Mouse (Mus musculus) spleen, postnatal 36 days (tissue): Measurements from ENCODE around the gene Sox2.

ENCODE experiments used
- DNase-seq, 2 experiments: peaks; one replicate each; pipeline ENCODE4 v3.0.0; 2022; ENCODE audit warnings: low spot score in 2 of 2, mixed read lengths in 1 of 2

Gene Sox2

DNA sequence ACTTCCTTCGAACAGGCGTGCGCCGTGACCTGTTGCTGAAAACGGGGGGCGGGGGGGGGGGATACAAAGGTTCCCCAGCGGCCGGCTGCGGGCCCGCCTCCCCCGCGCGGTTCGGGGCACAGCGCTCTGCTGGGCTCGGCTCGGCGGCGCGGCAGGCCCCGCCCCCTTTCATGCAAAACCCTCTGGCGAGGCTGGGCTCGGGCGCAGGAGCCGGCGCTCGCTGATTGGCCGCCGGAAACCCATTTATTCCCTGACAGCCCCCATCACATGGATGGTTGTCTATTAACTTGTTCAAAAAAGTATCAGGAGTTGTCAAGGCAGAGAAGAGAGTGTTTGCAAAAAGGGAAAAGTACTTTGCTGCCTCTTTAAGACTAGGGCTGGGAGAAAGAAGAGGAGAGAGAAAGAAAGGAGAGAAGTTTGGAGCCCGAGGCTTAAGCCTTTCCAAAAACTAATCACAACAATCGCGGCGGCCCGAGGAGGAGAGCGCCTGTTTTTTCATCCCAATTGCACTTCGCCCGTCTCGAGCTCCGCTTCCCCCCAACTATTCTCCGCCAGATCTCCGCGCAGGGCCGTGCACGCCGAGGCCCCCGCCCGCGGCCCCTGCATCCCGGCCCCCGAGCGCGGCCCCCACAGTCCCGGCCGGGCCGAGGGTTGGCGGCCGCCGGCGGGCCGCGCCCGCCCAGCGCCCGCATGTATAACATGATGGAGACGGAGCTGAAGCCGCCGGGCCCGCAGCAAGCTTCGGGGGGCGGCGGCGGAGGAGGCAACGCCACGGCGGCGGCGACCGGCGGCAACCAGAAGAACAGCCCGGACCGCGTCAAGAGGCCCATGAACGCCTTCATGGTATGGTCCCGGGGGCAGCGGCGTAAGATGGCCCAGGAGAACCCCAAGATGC, at the start of gene Sox2:
TSS of gene Sox2 (plus strand) at position 680 of the 895 bp plus-strand sequence.
- DNase-seq = no peak

DNA sequence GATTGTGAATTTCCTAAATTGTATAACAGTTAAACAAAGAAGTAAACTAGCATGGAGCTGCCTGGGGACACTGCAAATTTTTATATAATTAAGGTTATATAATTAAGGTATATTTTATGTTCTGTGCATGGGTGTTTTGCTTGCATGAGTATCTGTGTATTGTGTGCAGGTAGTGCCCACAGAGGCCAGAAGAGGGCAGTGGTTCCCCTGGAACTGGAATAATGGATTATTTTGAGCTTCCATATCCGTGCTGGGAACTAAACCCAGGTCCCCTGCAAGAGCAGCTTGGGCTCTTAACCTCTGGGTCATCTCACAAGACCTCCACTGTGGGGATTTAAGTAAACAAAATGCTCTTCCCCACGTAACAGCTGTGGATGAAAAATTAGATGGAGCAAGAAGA, 49.1 kb upstream of the Sox2 start:
- no peak for DNase-seq

DNA sequence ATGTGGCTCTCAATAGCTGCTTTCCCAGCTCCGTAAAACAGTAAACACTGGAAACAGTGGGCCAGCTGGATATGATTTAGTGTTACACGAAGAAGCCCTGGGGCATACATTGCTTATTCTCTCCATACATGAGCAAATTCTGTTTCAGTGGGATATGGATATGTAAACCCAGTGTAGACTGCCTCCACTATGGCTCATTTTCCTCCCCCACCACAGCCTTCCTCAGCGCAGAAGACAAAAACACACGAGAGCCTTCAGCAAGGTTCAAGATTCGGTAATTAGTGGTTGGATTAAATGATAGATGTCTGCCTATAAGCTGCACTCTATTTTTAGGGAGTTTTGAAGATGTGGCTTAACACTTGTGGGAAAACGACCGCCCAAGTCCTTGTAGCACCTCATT, 36.1 kb upstream of the Sox2 start:
- DNase-seq = no peak

DNA sequence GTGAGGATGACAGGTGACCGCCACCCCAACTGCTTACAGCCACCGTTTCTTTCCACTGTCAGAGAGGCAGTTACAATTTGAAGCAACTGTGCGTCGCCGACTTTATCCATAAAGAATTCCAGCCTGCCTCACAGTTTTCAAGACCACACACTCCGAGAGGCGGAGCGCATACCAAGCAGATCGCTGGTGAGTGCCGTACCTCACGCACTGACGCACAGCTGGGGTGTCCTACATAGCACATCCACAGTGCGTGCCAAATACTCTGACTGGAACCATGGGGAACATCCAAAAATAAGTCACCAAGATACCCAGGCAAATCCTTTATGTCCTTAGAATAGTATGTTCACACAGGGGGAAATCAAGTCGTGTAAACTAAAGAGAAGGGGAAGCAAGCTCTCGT, 34.7 kb upstream of the Sox2 start:
- no peak for DNase-seq

DNA sequence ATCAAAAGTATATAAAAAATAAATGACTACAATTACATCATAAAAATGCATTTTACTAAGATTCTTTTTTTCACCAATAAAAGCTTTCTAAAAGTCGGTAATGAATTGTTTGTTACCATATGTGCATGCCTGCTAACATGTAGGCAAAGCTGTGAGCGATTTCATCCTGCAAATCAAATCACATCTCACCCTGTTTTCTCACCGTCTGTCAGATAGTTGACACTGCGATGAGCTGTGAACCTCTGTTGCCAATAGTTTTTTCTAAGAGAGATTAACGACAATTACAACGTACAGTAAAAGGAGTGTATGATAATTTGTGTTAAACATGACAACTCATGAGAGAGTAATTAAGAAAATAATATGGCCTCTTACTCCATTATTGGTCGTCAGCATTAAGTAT, 31.3 kb upstream of the Sox2 start:
- no peak for DNase-seq

DNA sequence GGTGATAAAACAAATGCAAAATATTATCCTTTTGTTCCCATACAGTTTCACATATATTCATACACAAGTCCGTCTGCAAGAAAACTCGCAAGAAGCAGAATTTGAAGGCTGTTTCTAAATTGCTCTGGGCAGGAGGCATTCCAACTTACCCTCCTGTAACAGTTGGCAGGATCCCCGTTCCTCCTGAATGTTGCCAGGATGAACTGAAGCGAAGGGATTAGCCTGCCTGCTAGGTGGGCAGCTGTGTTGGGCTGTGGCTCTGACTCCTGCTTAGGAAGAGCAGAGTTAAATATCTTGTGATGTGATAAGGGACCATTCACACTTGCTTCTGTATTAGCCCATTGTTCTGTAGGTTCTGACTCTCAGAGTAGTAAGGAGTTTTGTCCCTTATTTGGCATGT, 30.1 kb upstream of the Sox2 start:
- DNase-seq = no peak

DNA sequence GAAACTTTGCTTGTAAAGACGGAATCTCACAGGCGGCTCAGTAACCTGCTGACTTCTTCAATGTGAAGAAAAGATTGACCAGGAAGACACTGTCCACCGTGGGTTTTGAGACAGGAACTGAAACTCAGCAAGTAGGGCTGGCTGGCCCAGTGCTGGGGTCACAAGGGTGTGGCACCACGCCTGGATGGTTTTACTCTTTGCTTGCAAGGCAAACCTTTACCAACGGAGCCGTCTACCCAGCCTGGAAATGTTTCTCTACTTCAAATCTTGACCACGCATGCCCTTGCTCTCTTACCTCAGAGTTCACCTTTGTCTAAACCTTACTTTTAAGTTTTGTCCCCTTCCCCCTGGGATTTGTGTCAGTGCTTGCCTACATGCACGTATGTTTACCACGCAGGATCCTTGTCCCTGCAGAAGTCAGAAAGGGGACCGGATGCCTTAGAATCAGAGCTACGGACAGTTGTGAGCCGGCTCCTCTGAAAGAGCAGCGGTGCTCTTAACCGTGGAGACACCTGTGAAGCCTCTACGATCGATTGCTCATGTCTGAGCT, 25.4 kb upstream of the Sox2 start:
- DNase-seq = no peak

DNA sequence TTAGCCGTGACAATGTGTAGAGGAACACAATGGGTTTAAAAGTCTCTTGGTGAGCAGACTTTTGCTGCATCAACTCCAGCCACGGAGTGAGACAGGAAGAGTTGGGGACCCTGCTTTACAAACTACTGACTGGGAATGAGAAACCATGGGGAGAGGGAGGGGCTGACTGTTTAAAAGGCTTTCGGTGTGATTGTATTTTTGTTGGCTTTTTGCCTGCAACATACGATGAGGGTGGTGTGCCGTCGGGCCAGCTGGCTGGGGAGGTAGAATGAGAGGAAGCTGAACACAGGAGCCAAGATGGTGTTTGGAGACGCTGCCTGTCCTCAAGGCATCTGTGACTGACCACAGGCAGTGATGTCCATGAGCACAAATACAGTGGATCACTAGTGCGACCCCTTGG, 23.7 kb upstream of the Sox2 start:
- DNase-seq = no peak

DNA sequence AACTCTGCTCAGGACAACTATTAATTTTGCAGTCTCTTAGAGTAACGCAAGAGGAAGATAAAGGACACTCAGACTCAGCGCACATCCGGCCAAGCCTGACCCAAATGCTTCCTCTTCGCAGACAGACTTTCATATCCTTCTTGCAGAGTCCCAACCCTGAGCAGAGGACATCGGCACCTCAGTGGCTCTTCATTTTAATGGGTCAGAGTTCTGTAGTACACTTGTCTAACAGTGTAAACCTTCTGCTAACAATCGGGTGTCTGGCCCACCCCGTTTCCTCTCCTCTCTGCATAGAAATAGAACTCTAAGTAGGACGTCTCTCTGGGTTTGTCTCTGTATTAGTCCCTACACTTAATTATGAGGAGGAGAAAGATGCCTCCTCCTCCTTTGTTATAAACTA, 20.2 kb upstream of the Sox2 start:
- no peak for DNase-seq

DNA sequence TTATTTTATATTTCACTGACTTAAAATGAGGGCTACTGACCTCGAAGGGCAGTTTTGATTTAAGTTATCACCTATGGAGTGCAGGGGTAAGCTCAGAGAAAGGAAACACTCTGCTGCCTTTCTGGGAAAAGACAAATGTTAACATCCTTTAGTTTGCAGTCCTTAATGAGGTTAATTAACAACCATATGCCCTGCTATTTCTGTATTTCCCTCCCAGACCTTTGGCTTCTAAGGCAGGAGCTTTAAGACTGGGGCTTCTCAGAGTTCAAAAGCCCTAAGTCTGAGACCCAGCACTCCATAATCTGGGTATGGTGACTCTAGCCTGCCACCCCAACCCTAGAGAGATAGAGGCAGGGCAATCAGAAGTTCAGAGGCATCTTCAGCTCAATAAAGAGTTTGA, 19.5 kb upstream of the Sox2 start:
- no peak for DNase-seq

DNA sequence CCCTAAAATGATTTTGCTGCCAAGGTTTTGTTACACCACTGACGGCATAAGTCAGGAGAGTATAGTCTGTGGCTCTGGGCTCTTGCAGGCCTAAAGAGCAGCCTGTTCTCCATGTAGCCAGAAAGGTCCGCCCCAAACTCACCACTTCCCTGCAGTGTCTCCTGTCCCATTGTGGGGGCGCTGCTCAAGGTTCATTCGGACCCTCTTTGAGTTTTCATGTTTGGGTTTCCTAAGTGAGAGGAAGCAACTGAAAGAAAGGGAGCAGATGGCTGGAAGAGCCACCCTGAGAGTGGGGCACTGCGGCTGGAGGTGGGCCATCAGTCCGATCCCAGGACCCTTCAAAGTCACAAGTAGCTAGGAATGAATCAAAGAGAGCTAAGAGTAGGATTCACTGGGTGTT, 13.2 kb upstream of the Sox2 start:
- no peak for DNase-seq

DNA sequence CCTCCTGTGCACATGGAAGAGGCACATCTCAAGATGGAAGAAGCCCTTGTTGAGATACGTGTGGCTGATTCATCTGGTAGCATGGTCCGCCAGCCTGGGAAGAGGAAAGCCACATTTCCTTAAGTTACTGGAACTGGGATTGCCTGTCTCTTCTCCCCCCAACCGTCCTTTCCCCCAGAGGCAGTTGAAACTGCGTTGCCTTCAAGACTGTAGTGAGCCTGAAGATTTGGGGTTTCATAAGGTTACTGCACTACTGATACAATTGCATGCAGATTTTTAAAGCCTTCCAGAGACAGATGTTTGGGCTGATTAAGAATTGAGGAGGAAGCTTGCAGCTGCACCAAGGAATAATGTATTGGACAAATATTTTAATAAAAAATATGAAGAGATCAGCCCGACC, 12.7 kb upstream of the Sox2 start:
- no peak for DNase-seq

DNA sequence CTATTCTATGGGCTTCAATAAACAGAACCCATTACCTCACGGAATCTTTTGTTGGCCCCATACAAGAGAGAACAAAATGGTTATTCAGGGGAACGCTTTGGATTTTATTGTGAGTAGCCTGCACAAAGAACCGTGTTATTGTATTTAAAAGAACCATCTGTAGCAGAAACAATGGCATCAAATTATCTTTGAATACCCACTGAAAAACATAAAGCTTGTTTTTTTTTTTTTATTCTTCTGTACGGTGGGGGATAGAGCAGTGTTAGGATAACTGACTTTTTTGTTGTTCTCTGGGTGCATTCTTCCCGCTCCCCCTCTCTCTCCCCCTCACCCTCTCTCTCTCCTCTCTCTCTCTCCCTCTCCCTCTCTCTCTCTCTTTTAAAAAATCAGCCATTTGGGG, 12.3 kb upstream of the Sox2 start:
- no peak for DNase-seq

DNA sequence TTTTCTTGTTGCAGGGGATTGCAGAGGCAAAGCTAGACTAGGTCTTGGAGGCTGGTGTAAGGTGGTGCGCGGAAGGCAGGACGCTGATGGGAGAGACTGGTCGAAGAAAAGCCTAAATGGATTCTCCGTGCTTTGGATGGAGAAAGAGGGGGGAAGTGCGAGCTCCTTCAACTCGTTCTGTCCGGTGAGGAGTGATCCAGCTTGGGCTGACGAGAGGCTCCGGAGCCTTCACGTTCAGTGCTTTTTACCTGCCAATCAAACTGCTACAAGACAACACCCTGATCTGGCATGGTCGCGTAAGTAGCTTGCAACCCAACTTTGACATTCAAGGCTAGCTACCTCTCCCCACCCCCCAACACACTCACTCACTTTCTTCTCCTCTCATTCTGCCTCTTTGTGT, 11.9 kb upstream of the Sox2 start:
- no peak for DNase-seq

DNA sequence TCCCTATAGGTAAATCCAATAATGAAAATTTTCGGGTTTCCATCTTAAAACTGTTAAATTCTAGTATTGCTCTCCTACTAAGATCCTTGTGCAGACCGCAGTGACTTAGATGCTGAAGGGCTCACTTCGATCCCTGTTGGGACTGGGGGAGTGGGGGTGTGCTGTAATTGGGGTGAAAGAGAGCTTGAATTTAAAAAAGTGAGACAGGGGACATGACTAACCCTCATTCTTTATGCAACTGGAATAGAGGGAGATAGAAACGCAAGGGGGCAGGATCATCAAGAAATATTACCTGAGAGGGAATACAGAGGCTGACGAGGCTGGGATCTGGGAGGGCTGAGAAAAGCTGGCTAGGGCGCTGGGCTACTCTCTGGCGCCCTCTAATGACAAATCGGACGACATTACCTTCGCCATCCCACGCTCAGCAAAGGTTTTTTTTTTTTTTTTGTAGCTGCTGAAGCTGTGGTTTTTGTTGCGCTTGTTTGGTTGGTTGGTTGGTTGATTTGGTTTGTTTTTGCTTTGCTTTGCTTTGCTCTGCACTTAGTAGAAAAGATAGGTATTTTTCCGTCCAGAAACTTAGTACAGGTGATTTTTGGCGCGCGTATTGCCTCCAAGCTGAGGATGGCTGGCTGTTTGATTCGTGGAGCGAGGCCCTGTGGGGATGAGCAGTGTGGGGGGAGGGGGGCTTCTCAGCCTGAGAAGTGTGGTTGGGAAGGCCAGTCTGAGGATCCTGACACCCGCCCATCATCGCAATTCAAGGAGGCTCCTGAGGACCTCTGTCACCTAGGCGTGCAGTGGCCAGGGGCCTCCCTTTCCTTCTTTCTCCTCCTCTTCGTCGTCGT, 11.0 kb upstream of the Sox2 start:
- no peak for DNase-seq

DNA sequence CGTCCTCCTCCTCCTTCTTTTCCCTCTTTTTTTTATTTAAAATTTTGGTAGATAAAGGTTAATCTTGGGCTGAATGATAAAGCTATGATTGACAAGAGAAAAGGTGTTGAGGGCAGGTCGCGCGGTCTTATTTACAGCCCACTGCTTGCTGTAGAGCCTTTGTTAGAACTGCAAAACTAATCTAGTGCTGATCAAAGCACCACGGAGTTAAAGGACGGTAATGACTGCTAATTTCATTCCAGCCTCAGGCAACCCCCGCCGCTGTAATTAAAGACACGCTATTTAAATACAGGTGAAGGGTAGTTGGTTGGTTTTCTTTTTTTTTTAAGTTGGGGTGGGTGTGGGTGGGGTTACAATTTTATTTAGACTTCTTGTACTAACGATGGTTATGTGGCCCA, 10.3 kb upstream of the Sox2 start:
- no peak for DNase-seq

DNA sequence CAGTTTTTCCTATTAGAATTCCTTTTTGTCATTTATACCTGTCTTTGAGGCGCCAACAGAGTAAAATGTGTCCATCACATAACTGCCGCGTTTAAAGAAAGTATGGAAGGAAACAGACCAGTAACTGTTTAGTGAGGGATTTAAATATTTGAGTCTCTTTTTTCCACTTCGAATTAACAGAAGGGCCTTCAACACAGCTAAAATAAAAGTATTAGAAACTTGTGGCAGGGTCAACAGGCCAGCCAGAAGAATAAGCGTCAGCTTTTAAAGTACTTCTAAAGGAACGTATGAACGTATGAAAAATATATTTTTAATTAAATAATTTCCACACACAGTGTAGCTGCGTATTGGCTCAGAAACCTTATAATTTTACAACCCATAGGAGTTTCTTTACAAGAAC, 9.9 kb upstream of the Sox2 start:
- no peak for DNase-seq

DNA sequence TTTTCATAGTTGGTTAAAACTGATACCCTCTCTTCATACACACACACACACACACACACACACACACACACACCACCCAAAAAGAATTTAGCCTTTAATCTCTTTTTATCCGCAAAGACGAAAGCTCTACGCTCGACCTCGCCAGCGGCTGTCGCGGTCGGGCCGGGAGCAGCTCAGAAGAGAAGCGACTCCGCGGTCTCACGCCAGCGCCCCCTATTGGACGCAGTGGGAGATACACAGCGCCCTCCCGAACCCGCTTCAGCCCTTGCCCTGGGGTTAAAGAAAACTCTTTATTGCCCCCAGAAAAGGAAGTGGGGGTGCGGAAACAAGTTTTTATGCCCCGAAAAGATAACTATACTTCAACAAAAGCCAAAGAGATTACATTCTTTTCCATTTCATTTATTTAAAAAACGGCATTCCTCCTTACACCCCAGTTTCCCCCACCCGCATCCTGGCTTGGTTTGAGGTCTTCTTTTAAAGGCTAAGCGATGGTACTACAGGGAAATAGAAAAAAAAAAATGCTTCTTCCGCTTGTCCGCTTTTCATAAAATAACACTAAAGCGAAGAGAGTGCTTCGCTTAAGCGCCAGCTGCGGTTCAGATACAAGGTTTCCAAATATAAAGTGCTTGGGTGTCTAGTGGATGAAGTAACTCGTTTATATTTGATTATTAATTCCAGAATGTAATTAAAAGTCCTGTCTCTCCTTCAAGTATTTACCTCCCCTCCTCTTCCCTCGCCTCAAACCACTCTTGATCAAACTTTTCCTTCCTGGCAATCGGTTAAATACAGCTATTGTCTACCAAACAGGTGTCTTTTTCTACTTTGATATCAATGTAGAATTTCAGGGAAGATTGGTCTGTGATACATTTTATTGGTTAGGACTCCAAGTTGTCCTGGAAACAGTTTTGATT, 9.3 kb upstream of the Sox2 start:
- no peak for DNase-seq

DNA sequence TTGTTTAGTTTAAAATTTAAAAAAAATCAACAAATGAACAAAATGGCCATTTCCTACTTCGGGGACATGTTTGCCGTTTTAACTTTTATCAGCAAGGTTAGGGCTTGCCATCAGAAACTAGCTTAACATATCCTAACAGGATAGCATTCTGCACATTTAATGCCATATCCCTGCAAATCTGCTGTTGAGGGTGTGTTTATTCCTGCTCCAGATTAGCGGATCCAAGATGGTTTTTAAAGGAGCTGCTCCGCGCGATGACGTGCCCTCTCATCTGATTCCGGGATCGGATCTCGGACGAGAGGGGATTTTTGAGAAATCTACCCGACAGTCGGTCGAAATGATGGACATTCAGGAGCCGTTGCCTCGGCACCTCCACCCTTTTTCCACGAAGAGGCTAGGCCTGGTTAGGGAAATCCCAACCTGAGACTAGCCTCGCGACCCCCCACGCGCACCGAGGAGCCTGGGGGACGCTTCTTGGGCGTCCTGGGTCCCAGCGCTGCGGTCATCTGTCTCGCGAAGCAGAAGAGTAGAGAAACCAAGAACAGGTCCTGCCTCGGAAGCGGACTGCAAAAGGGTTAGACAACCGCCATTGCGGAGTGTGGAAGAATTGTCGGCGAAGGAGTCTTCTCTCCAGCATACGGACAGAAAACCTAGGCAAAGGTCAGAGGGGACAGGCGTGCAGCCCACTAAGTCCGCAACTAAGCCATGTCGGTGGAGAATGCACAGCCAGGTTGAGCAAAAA, 8.3 kb upstream of the Sox2 start:
- no peak for DNase-seq

DNA sequence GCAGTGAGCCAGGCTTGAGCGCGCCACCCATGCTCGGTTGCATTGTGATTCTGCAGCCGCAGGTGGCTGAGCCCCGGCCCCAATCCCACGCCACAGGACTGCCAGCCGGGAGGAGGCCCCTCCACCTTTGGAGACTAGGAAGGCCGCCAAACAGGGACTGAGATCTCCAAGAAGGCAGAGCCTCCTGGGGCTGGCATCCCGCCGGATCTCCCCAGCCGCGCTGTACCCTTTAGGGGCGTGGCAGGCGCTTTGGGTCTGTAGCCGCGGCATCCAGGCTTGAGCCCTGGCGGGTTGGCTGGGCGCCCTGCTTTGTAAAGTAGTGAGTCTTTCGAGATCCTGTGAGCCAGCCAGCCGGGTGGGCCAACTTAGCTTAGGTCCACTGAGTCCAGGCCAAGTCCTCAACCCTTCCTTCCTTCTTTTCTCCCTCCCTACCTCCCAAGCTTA, 7.7 kb upstream of the Sox2 start:
- DNase-seq = no peak

DNA sequence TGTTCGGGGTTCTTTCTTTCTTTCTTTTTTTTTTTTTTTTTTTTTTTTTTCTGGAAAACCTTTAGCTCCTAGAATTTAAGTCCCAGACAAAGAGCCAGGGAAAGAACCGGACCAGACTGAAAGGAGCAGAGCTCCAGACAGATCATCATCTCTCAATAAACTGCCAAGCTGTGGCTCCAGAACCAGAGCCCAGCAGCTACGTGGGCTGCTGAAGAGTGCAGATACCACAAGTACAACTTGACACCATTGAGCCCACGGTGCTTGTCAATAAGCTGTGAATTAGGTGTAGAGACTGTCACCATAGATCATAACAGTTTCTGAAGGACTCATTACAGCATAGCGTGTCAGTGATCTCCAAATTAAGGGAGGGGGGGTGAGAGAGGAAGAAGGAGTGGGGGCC, 7.1 kb upstream of the Sox2 start:
- no peak for DNase-seq
